Mouse (Mus musculus) brain, adult 2 months (tissue): ENCODE data around the gene Hist2h3c1.
"Not testable (repeated sequence)": the region's sequence is repeated elsewhere in the genome, so short reads cannot be mapped to it uniquely, and the experiment has no call there.

Source experiments
- DNase-seq: peaks from one replicate; pipeline ENCODE4 v3.0.0; 2011; ENCODE audit warnings: low read depth, low spot score

The Hist2h3c1 gene

GRCm38 (mm10) chr3:96246427-96246856, at the start of gene Hist2h3c1:
TSS of gene Hist2h3c1 (plus strand) at chr3:96246685.
- not testable (repeated sequence) for DNase-seq

- peak; percentile 99 for DNase-seq
Measured at GRCm38 (mm10) chr3:96197129-96197749, 49.2 kb upstream of the Hist2h3c1 start.

GRCm38 (mm10) chr3:96198181-96198580, 48.3 kb upstream of the Hist2h3c1 start:
- DNase-seq = no peak

GRCm38 (mm10) chr3:96198601-96199251, 47.8 kb upstream of the Hist2h3c1 start:
- DNase-seq = not testable (repeated sequence)

GRCm38 (mm10) chr3:96199731-96200130, 46.8 kb upstream of the Hist2h3c1 start:
- no peak for DNase-seq

- no peak for DNase-seq
Measured at GRCm38 (mm10) chr3:96207819-96208218, 38.7 kb upstream of the Hist2h3c1 start.

GRCm38 (mm10) chr3:96209242-96209641, 37.2 kb upstream of the Hist2h3c1 start:
- DNase-seq = peak; percentile 50

GRCm38 (mm10) chr3:96219191-96219641, 27.3 kb upstream of the Hist2h3c1 start:
- DNase-seq = peak; percentile 55

GRCm38 (mm10) chr3:96219661-96220130, 26.8 kb upstream of the Hist2h3c1 start, which contains the start of the genes Bola1 and Hist2h2ab:
TSS of gene Bola1 (minus strand) at chr3:96219709.
TSS of gene Hist2h2ab (plus strand) at chr3:96219865.
- peak; percentile 98 for DNase-seq

- peak; percentile 47 for DNase-seq
Measured at GRCm38 (mm10) chr3:96220131-96220764, 26.2 kb upstream of the Hist2h3c1 start.

GRCm38 (mm10) chr3:96220765-96221639, 25.5 kb upstream of the Hist2h3c1 start, which contains the start of the genes Hist2h2ac and Hist2h2be:
TSS of gene Hist2h2ac (minus strand) at chr3:96220880.
TSS of gene Hist2h2be (plus strand) at chr3:96221119.
- peak; percentile 99 for DNase-seq

GRCm38 (mm10) chr3:96221640-96222038, 24.8 kb upstream of the Hist2h3c1 start:
- peak; percentile 24 for DNase-seq

GRCm38 (mm10) chr3:96222774-96223173, 23.7 kb upstream of the Hist2h3c1 start:
- peak; percentile 28 for DNase-seq

GRCm38 (mm10) chr3:96225421-96225820, 21.1 kb upstream of the Hist2h3c1 start:
- DNase-seq = no peak

- peak; percentile 54 for DNase-seq
Measured at GRCm38 (mm10) chr3:96226695-96227648, 19.5 kb upstream of the Hist2h3c1 start.

- DNase-seq = no peak
Measured at GRCm38 (mm10) chr3:96228828-96229227, 17.7 kb upstream of the Hist2h3c1 start.

- no peak for DNase-seq
Measured at GRCm38 (mm10) chr3:96230404-96230803, 16.1 kb upstream of the Hist2h3c1 start.

GRCm38 (mm10) chr3:96230910-96231757, 15.4 kb upstream of the Hist2h3c1 start:
- no peak for DNase-seq

- DNase-seq = no peak
Measured at GRCm38 (mm10) chr3:96231758-96232120, 14.7 kb upstream of the Hist2h3c1 start.
